Mouse (Mus musculus) heart, adult 2 months (tissue): ENCODE measurements around the gene Stx8. TPM values are rescaled to one million over a fixed set of nuclear protein-coding genes. Genes with fewer than 3 reads are reported as not detected.

Experiments used
- DNase-seq, 2 experiments: peaks; one replicate each; pipeline ENCODE4 v3.0.0; 2021
- H3K27ac ChIP-seq: fragments of 200-600 bp; 2 replicates; pipeline ENCODE4 v1.8.1; 2022
- H3K27me3 ChIP-seq: fragments of 200-500 bp; 2 replicates; pipeline ENCODE4 v1.6.1; 2012; ENCODE audit warnings: mild to moderate bottlenecking, low read length, inconsistent platforms, mixed read lengths; ENCODE audit not compliant: control insufficient read depth, insufficient read depth
- H3K36me3 ChIP-seq: fragments of 200-500 bp; 2 replicates; pipeline ENCODE4 v1.6.1; 2012; ENCODE audit warnings: low read length, inconsistent platforms; ENCODE audit not compliant: control insufficient read depth, insufficient read depth
- H3K4me1 ChIP-seq: fragments of 200-500 bp; 2 replicates; pipeline ENCODE4 v1.6.1; 2011; ENCODE audit warnings: low read length; ENCODE audit not compliant: control insufficient read depth, insufficient read depth
- H3K4me3 ChIP-seq: fragments of 200-600 bp; 2 replicates; pipeline ENCODE4 v1.8.1; 2022
- H3K79me2 ChIP-seq: fragments of 200-500 bp; replicated peaks from 2 replicates; pipeline ENCODE4 v1.6.1; 2012; ENCODE audit warnings: mild to moderate bottlenecking, inconsistent platforms, low read length, moderate library complexity, mixed read lengths; ENCODE audit not compliant: control insufficient read depth, insufficient read depth
- H3K9ac ChIP-seq: fragments of 200-500 bp; 2 replicates; pipeline ENCODE4 v1.6.1; 2012; ENCODE audit warnings: low read depth, mild to moderate bottlenecking, control low read depth, inconsistent platforms, low read length, mixed read lengths
- CTCF ChIP-seq: fragments of 200-600 bp; IDR thresholded peaks from 2 replicates; pipeline ENCODE4 v1.8.1; 2022; ENCODE audit warnings: antibody characterized with exemption, mild to moderate bottlenecking, moderate library complexity
- EP300 ChIP-seq: fragments of 200-500 bp; IDR thresholded peaks from 2 replicates; pipeline ENCODE4 v1.6.1; 2011; ENCODE audit warnings: low read depth, low read length, control low read depth; ENCODE audit not compliant: insufficient read depth
- POLR2A ChIP-seq: fragments of 200-500 bp; IDR thresholded peaks from 2 replicates; pipeline ENCODE4 v1.6.1; 2011; ENCODE audit warnings: mild to moderate bottlenecking, low read depth, low read length, control low read depth; ENCODE audit not compliant: insufficient read depth
- WGBS: fragments of 180-500 bp; shearing (Covaris S2); methylation state at CpG from one replicate; pipeline ENCODE4 v1.1.7; 2018; 5-methylcytosine and 5-hydroxymethylcytosine counted together
- intact Hi-C: fragments of 180-260 bp; cut with DNase I; formaldehyde crosslinking; loops from one replicate; pipeline ENCODE4 v1.15.1; 2025
- polyA plus RNA-seq: library from polyadenylated mRNA; depleted of rRNA; stranded (reverse); fragments of >200 nt; gene quantifications from 2 replicates; pipeline ENCODE4 v1.2.3, GENCODE M21; 2012
- total RNA-seq, 2 experiments: library from RNA; stranded (reverse); gene quantifications; 2 replicates each; pipeline ENCODE4 v1.2.3; 2021

Gene Stx8
- total and polyA plus RNA-seq, 3 experiments, result 6.7 to 29.1 (median 22.6) TPM

GRCm38 (mm10) chr11:68215206-68215912 lies 249.4 kb downstream of the Stx8 start:
- no peak for TF ChIP-seq EP300
- no peak for TF ChIP-seq CTCF
- no peak for TF ChIP-seq POLR2A
- H3K27me3 ChIP-seq, result no peaks in the 10 kb centered on the region
- peaks cover 5% of the 10 kb centered on the region for H3K4me1 ChIP-seq
- H3K36me3 ChIP-seq, result no peaks in the 10 kb centered on the region
- DNase-seq, result no peak
- no peak overlapping the region for H3K27ac ChIP-seq
- intact Hi-C loops, result no loop called here
- no peak overlapping the region for H3K4me3 ChIP-seq
- H3K9ac ChIP-seq, result no peak overlapping the region
- 33% methylated on average over 6 of the region's 6 CpGs for WGBS
- H3K79me2 ChIP-seq, result no peaks in the 10 kb centered on the region

- no peak overlapping the region for H3K4me3 ChIP-seq
- no peaks in the 10 kb centered on the region for H3K36me3 ChIP-seq
- no peaks in the 10 kb centered on the region for H3K79me2 ChIP-seq
- DNase-seq, result no peak
- no peak for TF ChIP-seq EP300
- TF ChIP-seq CTCF, result no peak
- TF ChIP-seq POLR2A, result no peak
- H3K27ac ChIP-seq, result no peak overlapping the region
- H3K4me1 ChIP-seq, result peaks cover 5% of the 10 kb centered on the region
- WGBS, result 77% methylated on average over 11 of the region's 11 CpGs
- no peaks in the 10 kb centered on the region for H3K27me3 ChIP-seq
- H3K9ac ChIP-seq, result no peak overlapping the region
- intact Hi-C loops, result no loop called here
Observed at GRCm38 (mm10) chr11:68216041-68216440, 250.0 kb downstream of the Stx8 start.

- Histone ChIP-seq H3K4me1 (no peaks in the 10 kb centered on the region; the same call in 1 of the 2 replicates), H3K9ac (no peak overlapping the region), H3K36me3 (no peaks in the 10 kb centered on the region), H3K27ac (no peak overlapping the region), H3K79me2 (no peaks in the 10 kb centered on the region), H3K4me3 (no peak overlapping the region), H3K27me3 (no peaks in the 10 kb centered on the region)
- WGBS, result 86% methylated on average over 4 of the region's 4 CpGs
- no peak for DNase-seq
- no peak for TF ChIP-seq POLR2A
- TF ChIP-seq CTCF, result no peak
- TF ChIP-seq EP300, result no peak
- intact Hi-C loops, result no loop called here
Observed at GRCm38 (mm10) chr11:68220733-68221132, 254.7 kb downstream of the Stx8 start.

GRCm38 (mm10) chr11:68222209-68222608 lies 256.2 kb downstream of the Stx8 start:
- 82% methylated on average over 7 of the region's 7 CpGs for WGBS
- no peak for TF ChIP-seq POLR2A
- no peak for TF ChIP-seq EP300
- no peak for TF ChIP-seq CTCF
- H3K79me2 ChIP-seq, result no peaks in the 10 kb centered on the region
- no peak overlapping the region for H3K27ac ChIP-seq
- H3K27me3 ChIP-seq, result no peaks in the 10 kb centered on the region
- no peak for DNase-seq
- intact Hi-C loops, result no loop called here
- no peak overlapping the region for H3K4me3 ChIP-seq
- no peaks in the 10 kb centered on the region for H3K36me3 ChIP-seq
- H3K9ac ChIP-seq, result no peak overlapping the region
- no peaks in the 10 kb centered on the region; the same call in 1 of the 2 replicates for H3K4me1 ChIP-seq

GRCm38 (mm10) chr11:68223143-68223542 lies 257.1 kb downstream of the Stx8 start:
- no peak for DNase-seq
- Histone ChIP-seq H3K27me3 (no peaks in the 10 kb centered on the region), H3K9ac (no peak overlapping the region), H3K4me3 (no peak overlapping the region), H3K4me1 (no peaks in the 10 kb centered on the region), H3K36me3 (no peaks in the 10 kb centered on the region), H3K27ac (no peak overlapping the region), H3K79me2 (no peaks in the 10 kb centered on the region)
- WGBS, result 73% methylated on average over 13 of the region's 13 CpGs
- TF ChIP-seq EP300 (no peak), POLR2A (no peak), CTCF (no peak)
- intact Hi-C loops, result no loop called here

- Histone ChIP-seq H3K4me1 (no peaks in the 10 kb centered on the region), H3K4me3 (no peak overlapping the region), H3K79me2 (no peaks in the 10 kb centered on the region), H3K27ac (no peak overlapping the region), H3K36me3 (no peaks in the 10 kb centered on the region), H3K9ac (no peak overlapping the region), H3K27me3 (no peaks in the 10 kb centered on the region)
- intact Hi-C loops, result no loop called here
- TF ChIP-seq POLR2A (no peak), CTCF (no peak), EP300 (no peak)
- DNase-seq, result no peak
- 82% methylated on average over 5 of the region's 5 CpGs for WGBS
Observed at GRCm38 (mm10) chr11:68226654-68227057, 260.7 kb downstream of the Stx8 start.
